Mouse (Mus musculus) limb, embryonic 10.5 days (tissue): Measurements from ENCODE around the gene Rcc1. TPM values are rescaled to one million over a fixed set of nuclear protein-coding genes. Genes with fewer than 3 reads are reported as not detected.

ENCODE experiments used
- DNase-seq: peaks from one replicate; pipeline ENCODE4 v3.0.0-alpha.2; 2017; ENCODE audit warnings: low spot score
- H3K27ac ChIP-seq: fragments of 300-500 bp; sonication (generic); 2 replicates; pipeline ENCODE4 v1.5.1; 2016; ENCODE audit warnings: mild to moderate bottlenecking
- H3K27me3 ChIP-seq: fragments of 300-500 bp; sonication (generic); 2 replicates; pipeline ENCODE4 v1.6.1; 2016; ENCODE audit warnings: low read depth, mild to moderate bottlenecking; ENCODE audit not compliant: poor library complexity, severe bottlenecking
- H3K36me3 ChIP-seq: fragments of 300-500 bp; sonication (generic); 2 replicates; pipeline ENCODE4 v1.6.1; 2016; ENCODE audit warnings: mild to moderate bottlenecking, moderate library complexity
- H3K4me1 ChIP-seq: fragments of 300-500 bp; sonication (generic); 2 replicates; pipeline ENCODE4 v1.6.1; 2016
- H3K4me3 ChIP-seq: fragments of 300-500 bp; sonication (generic); 2 replicates; pipeline ENCODE4 v1.5.1; 2016; ENCODE audit warnings: mild to moderate bottlenecking, moderate library complexity
- H3K9me3 ChIP-seq: fragments of 300-500 bp; sonication (generic); replicated peaks from 2 replicates; pipeline ENCODE4 v1.6.1; 2016; ENCODE audit warnings: mild to moderate bottlenecking
- WGBS: fragments of 180-500 bp; shearing (Covaris S2); methylation state at CpG from one replicate; pipeline ENCODE4 v1.1.7; 2016; 5-methylcytosine and 5-hydroxymethylcytosine counted together
- polyA plus RNA-seq: library from polyadenylated mRNA; unstranded; fragments of >200 nt; fragmentation: Nextera tagmentation; extraction: Ambion mirVana; gene quantifications from 2 replicates; pipeline ENCODE4 v1.2.1, GENCODE M21; 2016

Gene Rcc1
- polyA plus RNA-seq, 1 experiment from 2014 or later, result 162 TPM

DNA sequence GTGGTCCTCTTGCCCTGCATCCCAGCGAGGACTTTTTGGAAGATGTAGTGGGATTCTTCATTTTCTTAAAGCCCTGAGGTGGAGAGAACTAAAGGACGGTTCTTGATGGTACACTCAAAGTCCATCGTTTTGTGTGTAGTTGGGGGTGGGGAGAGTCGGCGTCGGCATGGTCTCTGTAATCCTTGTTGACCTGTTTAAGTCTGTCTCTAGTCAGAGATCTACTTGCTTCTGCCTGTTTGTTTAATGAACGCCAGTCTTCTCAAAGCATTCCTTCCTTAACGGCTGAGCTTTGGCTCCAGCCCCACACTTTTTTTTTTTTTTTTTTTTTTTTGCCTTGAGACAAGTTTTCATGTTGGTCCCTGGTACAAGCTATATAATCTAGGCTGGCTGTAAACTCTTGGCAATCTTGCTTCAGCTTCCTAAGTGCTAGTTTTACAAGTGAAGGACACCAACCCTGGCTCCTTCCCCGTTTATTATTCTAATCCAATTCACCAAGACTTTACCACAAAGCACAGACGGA, 23.5 kb downstream of the Rcc1 start:
- H3K9me3 ChIP-seq, result no peaks in the 10 kb centered on the region
- H3K36me3 ChIP-seq, result peaks cover 61% of the 10 kb centered on the region
- H3K27ac ChIP-seq, result peak overlapping the region; percentile 92
- no peaks in the 10 kb centered on the region for H3K27me3 ChIP-seq
- peaks cover 22% of the 10 kb centered on the region for H3K4me1 ChIP-seq
- H3K4me3 ChIP-seq, result peak overlapping the region; percentile 73
- no peak for DNase-seq
- 10% methylated on average over 10 of the region's 10 CpGs for WGBS

DNA sequence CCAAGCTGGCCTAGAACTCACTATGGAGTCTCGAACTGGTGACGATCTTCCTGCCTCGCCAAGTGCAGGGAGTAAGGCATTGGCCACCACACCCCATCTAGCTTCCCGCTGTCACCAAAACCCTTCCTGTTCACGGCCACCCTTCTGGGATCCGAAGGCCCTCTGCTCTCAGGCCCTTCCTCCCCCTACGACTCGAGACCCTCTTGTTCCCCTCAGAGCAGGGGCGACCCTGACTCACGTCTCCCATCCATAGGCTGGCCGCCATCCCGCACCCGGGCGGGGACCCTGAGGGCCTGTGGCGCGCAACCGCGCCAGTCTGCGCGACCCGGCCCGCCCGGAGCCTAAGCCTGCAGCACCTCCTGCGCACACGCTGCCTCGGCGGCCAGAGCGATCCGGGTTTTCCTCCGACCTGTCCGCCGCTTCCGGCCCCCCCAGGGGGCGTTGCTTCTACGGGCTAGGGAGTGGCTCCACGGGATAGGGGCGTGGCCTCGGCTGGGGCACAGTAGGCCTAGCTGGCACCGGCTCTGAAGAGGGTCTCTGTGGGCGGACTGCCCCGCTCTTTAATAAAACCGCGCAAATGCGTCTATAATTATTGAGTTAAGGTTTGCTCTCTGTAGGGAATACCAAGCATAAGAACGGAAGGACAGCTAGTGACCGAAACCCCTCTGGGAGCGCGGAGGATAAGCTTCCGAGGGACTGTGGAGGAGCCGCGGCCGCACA, 24.1 kb downstream of the Rcc1 start, which contains the start of gene Trnau1ap:
TSS of gene Trnau1ap (minus strand) at position 424 of the 720 bp plus-strand sequence.
- peaks cover 61% of the 10 kb centered on the region for H3K36me3 ChIP-seq
- no peaks in the 10 kb centered on the region for H3K27me3 ChIP-seq
- WGBS, result 1% methylated on average over 52 of the region's 52 CpGs

DNA sequence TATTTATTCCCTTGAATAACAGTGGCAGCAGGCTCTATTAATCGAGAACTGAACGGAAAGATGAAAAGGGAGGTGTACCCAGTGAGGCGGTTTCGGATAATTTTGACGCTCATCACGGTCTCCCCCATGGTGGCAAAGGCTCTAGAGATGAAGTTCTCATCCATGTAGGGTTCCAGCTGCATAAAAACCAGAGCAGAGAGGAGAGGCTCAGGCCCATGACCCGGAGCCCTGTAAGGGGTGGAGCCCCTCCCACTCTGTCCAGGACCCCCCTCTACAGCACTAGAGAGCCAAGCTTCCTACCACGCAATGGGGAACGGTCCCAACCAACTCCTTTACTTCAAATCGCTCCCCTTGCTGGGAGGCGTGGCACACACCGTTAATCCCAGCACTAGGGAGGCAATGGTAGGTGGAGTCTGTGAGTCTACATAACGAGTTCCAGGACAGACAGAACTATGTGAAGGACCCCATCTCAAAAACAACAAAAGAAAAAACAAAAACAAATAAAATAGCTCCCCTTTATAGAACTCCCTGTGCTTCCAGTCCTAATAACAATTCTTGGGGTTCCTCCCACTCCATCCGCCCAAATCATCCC, 24.9 kb downstream of the Rcc1 start:
- peak overlapping the region; percentile 92 for H3K27ac ChIP-seq
- 52% methylated on average over 14 of the region's 14 CpGs for whole genome bisulfite sequencing
- H3K36me3 ChIP-seq, result peaks cover 61% of the 10 kb centered on the region
- DNase-seq, result no peak
- peak overlapping the region; percentile 73 for H3K4me3 ChIP-seq
- no peaks in the 10 kb centered on the region for H3K27me3 ChIP-seq
- H3K4me1 ChIP-seq, result peaks cover 22% of the 10 kb centered on the region
- no peaks in the 10 kb centered on the region for H3K9me3 ChIP-seq

More for the DNA sequence above, 24.1 kb downstream of the Rcc1 start, which contains the start of gene Trnau1ap:
- peaks cover 22% of the 10 kb centered on the region for H3K4me1 ChIP-seq
- peak within 1 kb of the TSS; percentile 73 for H3K4me3 ChIP-seq
- H3K9me3 ChIP-seq, result no peaks in the 10 kb centered on the region
- DNase-seq, result peak; percentile 97
- H3K27ac ChIP-seq, result peak within 1 kb of the TSS; percentile 92

DNA sequence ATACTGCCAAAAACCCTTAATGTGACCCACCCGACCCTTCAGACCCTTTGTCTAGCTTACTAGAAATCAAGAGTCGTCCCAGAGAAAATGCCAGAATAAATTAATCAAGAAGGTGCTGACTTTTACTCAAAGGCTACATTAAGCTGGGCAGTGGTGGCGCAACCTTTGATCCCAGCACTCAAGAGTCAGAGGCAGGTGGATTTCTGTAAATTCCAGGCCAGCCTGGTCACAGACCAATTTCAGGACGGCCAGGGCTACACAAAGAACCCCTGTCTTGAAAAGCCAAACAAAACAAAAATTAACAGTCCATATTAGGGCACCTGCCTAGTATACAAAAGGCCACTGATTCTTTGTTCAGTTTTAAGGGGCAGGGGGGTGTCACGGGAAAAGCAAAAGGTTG, 26.9 kb downstream of the Rcc1 start:
- H3K36me3 ChIP-seq, result peaks cover 59% of the 10 kb centered on the region
- WGBS, result 83% methylated on average over 5 of the region's 5 CpGs

DNA sequence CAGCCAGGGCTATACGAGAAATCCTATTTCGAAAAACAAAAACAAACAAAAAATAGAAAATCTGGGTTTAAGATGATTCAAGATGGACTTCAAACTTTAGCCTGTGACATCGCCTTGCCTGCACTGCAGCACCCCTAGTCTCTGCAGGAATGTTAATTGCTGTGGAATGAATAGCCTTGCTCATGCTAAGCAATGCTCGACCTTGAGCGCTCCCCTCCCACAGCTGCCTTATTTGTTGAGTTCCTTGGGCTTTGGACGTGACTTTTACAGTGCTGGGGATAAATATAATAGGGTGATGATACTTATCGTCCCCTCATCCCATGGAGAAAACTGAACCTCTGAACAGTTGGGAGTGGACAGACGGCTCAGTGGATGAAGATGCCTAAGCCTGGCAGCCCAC, 37.7 kb downstream of the Rcc1 start:
- no peaks in the 10 kb centered on the region for H3K4me1 ChIP-seq
- H3K4me3 ChIP-seq, result no peak overlapping the region
- H3K27me3 ChIP-seq, result no peaks in the 10 kb centered on the region
- no peaks in the 10 kb centered on the region for H3K9me3 ChIP-seq
- DNase-seq, result no peak
- WGBS, result 92% methylated on average over 8 of the region's 8 CpGs
- peaks cover 90% of the 10 kb centered on the region for H3K36me3 ChIP-seq
- no peak overlapping the region for H3K27ac ChIP-seq

More for the DNA sequence above, 26.9 kb downstream of the Rcc1 start:
- Histone ChIP-seq H3K4me3 (no peak overlapping the region), H3K27me3 (no peaks in the 10 kb centered on the region), H3K9me3 (no peaks in the 10 kb centered on the region), H3K4me1 (peaks cover 22% of the 10 kb centered on the region), H3K27ac (no peak overlapping the region)
- no peak for DNase-seq

DNA sequence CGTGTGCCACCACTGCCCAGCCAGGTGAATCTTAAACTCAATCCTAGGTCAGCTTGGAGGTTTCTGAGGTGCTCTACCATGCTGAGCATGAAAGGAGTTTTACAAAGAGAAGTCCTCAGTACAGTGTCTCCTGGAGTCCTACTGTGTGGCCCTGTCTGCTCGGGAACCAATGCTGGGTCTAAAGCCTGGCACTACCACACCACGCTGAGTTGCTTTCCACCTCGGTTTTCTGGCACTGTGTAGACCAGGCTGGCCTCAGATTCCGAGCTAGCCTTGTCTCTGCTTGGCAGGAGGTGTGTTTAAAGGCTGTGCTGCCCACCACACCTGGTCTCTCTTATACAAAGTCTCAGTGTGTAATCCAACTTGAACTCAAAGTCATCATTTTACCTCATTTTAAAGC, 40.8 kb downstream of the Rcc1 start:
- H3K4me3 ChIP-seq, result no peak overlapping the region
- no peaks in the 10 kb centered on the region for H3K27me3 ChIP-seq
- H3K27ac ChIP-seq, result no peak overlapping the region
- H3K4me1 ChIP-seq, result peaks cover 9% of the 10 kb centered on the region
- H3K9me3 ChIP-seq, result no peaks in the 10 kb centered on the region
- DNase-seq, result no peak
- H3K36me3 ChIP-seq, result peaks cover 79% of the 10 kb centered on the region
- WGBS, result 85% methylated on average over 5 of the region's 5 CpGs

DNA sequence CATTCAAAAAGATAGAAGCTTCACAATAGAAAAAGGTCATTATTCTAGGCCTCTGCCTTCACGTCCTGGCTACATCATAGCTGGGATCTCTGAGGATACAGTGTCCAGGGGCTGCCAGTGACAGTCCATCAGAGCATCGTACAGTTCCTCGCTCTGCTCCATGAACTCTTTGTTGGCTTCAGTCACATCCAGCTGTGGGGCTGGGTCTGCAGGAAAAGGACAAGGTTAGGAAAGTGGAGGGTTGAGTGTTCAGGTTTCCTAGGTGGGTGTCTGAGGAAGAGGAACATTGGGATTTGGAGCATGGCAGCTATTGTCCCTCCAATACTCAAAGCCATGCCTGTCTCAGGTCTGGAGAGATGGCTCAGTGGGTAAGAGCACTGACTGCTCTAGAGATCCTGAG, 41.6 kb downstream of the Rcc1 start:
- H3K27ac ChIP-seq, result no peak overlapping the region
- H3K4me1 ChIP-seq, result peaks cover 9% of the 10 kb centered on the region
- WGBS, result 53% methylated on average over 3 of the region's 3 CpGs
- DNase-seq, result no peak
- H3K4me3 ChIP-seq, result no peak overlapping the region
- peaks cover 72% of the 10 kb centered on the region for H3K36me3 ChIP-seq
- no peaks in the 10 kb centered on the region for H3K27me3 ChIP-seq
- no peaks in the 10 kb centered on the region for H3K9me3 ChIP-seq

DNA sequence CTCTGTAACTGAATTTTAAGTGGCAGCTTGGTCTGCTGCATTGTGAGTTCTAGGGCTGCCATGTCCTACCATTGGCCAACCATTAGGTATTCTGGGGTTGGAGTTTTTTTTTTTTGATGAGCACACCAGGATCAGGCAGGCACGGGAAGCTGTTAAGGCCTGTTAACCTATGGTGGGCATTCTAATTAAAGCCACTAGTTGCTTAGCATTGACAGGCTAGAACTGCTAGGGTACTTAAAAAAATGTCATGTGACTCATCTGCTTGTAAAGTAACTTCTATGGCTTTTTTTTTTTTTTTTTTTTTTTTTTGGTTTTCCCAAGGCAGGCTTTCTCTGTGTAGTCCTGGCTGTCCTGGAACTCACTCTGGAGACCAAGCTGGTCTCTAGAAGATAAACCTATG, 42.2 kb downstream of the Rcc1 start:
- Histone ChIP-seq H3K4me1 (peaks cover 9% of the 10 kb centered on the region), H3K4me3 (no peak overlapping the region), H3K27me3 (no peaks in the 10 kb centered on the region), H3K9me3 (no peaks in the 10 kb centered on the region), H3K36me3 (peaks cover 66% of the 10 kb centered on the region), H3K27ac (no peak overlapping the region)
- 31% methylated on average over 1 of the region's 1 CpGs for WGBS
- DNase-seq, result no peak

DNA sequence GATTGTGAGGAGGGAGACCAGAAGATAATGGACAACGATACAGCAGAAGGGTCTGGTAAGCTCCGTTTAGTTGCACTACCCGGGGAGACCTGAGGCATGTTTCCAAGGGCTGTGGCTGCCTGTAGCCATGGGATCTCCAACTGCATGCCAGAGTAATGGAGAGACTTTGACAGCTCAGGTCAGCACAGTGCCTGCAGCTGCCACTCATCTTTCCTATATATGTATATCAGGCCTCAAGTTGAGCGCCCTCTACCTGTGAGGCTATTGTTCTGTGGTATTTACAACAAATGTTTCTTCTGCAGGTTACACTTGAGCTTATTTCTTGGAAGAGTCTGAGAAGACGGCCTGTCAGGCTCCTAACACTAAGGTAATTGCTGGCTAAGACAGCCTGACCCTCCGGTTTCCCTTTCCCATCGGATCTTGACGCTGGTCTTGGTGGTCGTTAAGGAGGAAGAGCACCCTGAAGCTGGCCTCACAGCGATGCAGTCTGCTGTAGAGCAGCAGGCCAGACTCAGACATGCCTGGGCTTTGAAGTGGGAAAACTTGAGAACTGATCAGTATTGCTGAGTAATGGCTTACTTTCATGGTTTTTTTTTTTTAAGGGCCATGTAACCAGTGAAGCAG, 43.4 kb downstream of the Rcc1 start:
- H3K9me3 ChIP-seq, result no peaks in the 10 kb centered on the region
- peaks cover 9% of the 10 kb centered on the region for H3K4me1 ChIP-seq
- H3K27me3 ChIP-seq, result no peaks in the 10 kb centered on the region
- peak overlapping the region; percentile 91 for H3K4me3 ChIP-seq
- 33% methylated on average over 10 of the region's 10 CpGs for WGBS
- peaks cover 57% of the 10 kb centered on the region for H3K36me3 ChIP-seq
- 0 out of 2 replicates have a peak overlapping the region, but pooled peaks have one; percentile 6 for H3K27ac ChIP-seq
- DNase-seq, result peak; percentile 43

DNA sequence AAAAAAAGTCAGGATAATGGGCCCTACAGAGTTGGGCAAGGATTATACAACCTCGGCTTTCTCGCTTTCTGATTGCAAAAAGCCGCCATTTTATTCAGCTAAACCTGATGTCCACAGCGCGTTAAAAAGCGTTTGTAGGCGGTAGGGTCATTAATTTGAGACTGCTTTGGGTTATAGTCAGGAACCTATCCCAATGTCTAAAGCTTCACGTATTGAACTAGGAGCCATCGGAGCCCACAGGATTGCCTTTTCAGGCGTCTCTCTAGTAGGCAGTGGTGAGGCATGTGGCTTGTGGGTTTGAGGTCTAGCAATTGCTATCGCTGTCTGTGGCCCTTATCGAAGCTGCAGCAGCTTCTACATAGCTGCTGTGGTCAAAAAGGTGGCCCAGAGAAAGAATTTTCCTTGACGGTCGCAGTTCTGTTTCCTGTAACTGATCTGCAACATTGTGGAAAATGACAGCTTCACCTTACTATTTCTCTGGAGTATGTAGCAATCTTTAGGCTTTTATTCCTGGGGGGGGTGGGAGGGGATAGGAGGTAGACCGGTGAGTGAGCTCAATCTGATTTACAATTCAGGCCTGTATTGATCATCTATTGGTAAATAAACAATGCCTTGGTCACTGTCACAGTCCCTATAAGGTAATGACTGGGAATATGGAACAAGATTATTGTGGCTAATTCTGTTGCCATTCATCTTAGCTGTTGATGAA, 44.1 kb downstream of the Rcc1 start:
- Histone ChIP-seq H3K36me3 (peaks cover 52% of the 10 kb centered on the region), H3K9me3 (no peaks in the 10 kb centered on the region), H3K27ac (peak overlapping the region; percentile 95), H3K27me3 (no peaks in the 10 kb centered on the region), H3K4me3 (peak overlapping the region; percentile 91), H3K4me1 (peaks cover 9% of the 10 kb centered on the region)
- no peak for DNase-seq
- 1% methylated on average over 15 of the region's 15 CpGs for WGBS

DNA sequence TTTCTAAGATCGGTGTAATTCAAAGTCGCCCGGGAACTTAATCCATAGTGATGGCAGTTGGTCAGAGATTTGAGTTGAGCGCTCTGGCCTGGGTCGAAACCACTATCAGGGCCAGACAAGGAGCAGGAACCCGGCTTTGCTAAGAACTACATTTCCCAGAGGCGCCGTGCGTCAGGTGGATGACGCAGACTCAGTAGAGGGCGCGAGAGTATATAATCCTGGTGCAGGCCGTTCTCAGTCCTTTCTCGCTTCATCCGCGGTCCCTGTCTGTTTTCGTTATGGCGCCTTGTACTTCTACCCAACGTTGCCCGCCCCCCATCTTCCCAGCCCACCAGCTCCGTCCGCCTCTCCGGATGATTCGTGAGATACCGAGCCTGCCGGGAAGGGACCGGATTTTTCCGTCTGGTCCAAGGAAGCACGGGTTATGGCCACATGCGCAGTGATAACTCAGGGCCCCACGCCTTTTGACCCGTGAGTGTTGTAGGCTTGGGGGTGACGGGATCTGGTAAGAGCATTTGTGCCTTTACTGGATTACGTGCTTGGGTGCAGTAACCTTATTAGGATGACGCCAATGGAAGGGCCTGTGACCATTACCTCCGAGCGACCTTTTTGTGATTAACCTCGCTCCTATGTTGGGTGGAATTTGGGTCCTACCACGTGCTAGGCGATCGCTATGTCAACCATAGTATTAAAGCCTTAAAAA, 44.8 kb downstream of the Rcc1 start:
- 1% methylated on average over 41 of the region's 41 CpGs for whole genome bisulfite sequencing

DNA sequence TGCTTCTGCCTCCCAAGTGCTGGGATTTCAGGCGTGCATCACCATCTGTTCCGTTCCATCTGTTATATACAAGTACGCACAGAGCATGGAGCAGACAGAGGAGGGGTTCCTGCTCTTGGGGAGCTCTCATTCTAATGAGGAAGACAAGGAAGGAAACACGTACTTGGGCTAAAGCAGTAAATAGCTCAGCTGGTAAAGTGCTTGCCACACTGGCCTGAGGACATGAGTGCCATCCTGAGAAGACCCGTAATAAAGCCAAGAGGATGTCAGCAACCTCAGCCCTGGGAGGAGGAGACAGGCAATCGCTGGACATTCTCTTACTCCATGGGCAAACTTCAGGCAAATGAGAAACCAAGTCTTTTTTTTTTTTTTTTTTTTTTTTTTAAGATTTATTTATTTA, 47.4 kb downstream of the Rcc1 start:
- H3K36me3 ChIP-seq, result peaks cover 20% of the 10 kb centered on the region
- peaks cover 24% of the 10 kb centered on the region for H3K4me1 ChIP-seq
- 79% methylated on average over 6 of the region's 6 CpGs for WGBS
- no peaks in the 10 kb centered on the region for H3K27me3 ChIP-seq
- H3K4me3 ChIP-seq, result no peak overlapping the region
- no peak for DNase-seq
- no peaks in the 10 kb centered on the region for H3K9me3 ChIP-seq
- H3K27ac ChIP-seq, result no peak overlapping the region

More for the DNA sequence above, 44.8 kb downstream of the Rcc1 start:
- Histone ChIP-seq H3K9me3 (no peaks in the 10 kb centered on the region), H3K36me3 (peaks cover 45% of the 10 kb centered on the region), H3K4me1 (peaks cover 9% of the 10 kb centered on the region), H3K4me3 (peak overlapping the region; percentile 91), H3K27ac (peak overlapping the region; percentile 95), H3K27me3 (no peaks in the 10 kb centered on the region)
- DNase-seq, result peak; percentile 85
